Mouse (Mus musculus) embryonic fibroblast, embryonic 13.5 days (primary cell): ENCODE measurements around the gene Ccdc151.

Source experiments
- CTCF ChIP-seq: IDR thresholded peaks from 2 replicates; pipeline ENCODE4 v1.5.1; 2011; ENCODE audit warnings: mild to moderate bottlenecking, control low read depth, low read length, moderate library complexity, borderline replicate concordance; ENCODE audit not compliant: insufficient read depth
- POLR2A ChIP-seq: IDR thresholded peaks from 2 replicates; pipeline ENCODE4 v1.6.1; 2011; ENCODE audit warnings: low read depth, mild to moderate bottlenecking, control low read depth, low read length, moderate library complexity

GRCm38 (mm10) chr9:21962416-21963059, 39.9 kb downstream of the Ccdc151 start:
- no peak for TF ChIP-seq POLR2A
- no peak for TF ChIP-seq CTCF
